Mouse (Mus musculus) hindbrain, embryonic 13.5 days (tissue): ENCODE measurements around the gene Nol4l. TPM values are rescaled to one million over a fixed set of nuclear protein-coding genes. Genes with fewer than 3 reads are reported as not detected.
"Not testable (repeated sequence)": the region's sequence is repeated elsewhere in the genome, so short reads cannot be mapped to it uniquely, and the experiment has no call there.

Experiments used
- ATAC-seq: fragments of 200-750 bp; cut with Nextera tagmentation; 2 replicates; pipeline ENCODE4 v1.8.0; 2017; ENCODE audit warnings: moderate TSS enrichment; ENCODE audit not compliant: low FRiP score
- H3K27ac ChIP-seq: fragments of 300-500 bp; sonication (generic); 2 replicates; pipeline ENCODE4 v1.5.1; 2015; ENCODE audit warnings: inconsistent platforms, mild to moderate bottlenecking, moderate library complexity
- H3K27me3 ChIP-seq: fragments of 300-500 bp; sonication (generic); 2 replicates; pipeline ENCODE4 v1.6.1; 2015; ENCODE audit warnings: mild to moderate bottlenecking, inconsistent platforms
- H3K36me3 ChIP-seq: fragments of 300-500 bp; sonication (generic); 2 replicates; pipeline ENCODE4 v1.6.1; 2015; ENCODE audit warnings: mild to moderate bottlenecking, inconsistent platforms
- H3K4me1 ChIP-seq: fragments of 300-500 bp; sonication (generic); replicated peaks from 2 replicates; pipeline ENCODE4 v1.6.1; 2015; ENCODE audit warnings: inconsistent platforms
- H3K4me2 ChIP-seq: fragments of 300-500 bp; sonication (generic); 2 replicates; pipeline ENCODE4 v1.6.1; 2015; ENCODE audit warnings: inconsistent platforms, mild to moderate bottlenecking, moderate library complexity
- H3K4me3 ChIP-seq: fragments of 300-500 bp; sonication (generic); 2 replicates; pipeline ENCODE4 v1.5.1; 2015; ENCODE audit warnings: mild to moderate bottlenecking, inconsistent platforms
- H3K9ac ChIP-seq: fragments of 300-500 bp; sonication (generic); 2 replicates; pipeline ENCODE4 v1.6.1; 2015; ENCODE audit warnings: mild to moderate bottlenecking, inconsistent platforms
- H3K9me3 ChIP-seq: fragments of 300-500 bp; sonication (generic); 2 replicates; pipeline ENCODE4 v1.6.1; 2016; ENCODE audit warnings: inconsistent platforms
- WGBS: fragments of 180-500 bp; shearing (Covaris S2); methylation state at CpG from one replicate; pipeline ENCODE4 v1.1.7; 2015; 5-methylcytosine and 5-hydroxymethylcytosine counted together
- polyA plus RNA-seq: library from polyadenylated mRNA; unstranded; fragments of >200 nt; fragmentation: Nextera tagmentation; extraction: Ambion mirVana; gene quantifications from 2 replicates; pipeline ENCODE4 v1.2.1, GENCODE M21; 2015

Nol4l gene
- polyA plus RNA-seq, 1 experiment from 2014 or later = 42.4 TPM

GRCm38 (mm10) chr2:153506385-153506784 lies 23.4 kb downstream of the Nol4l start:
- ATAC-seq = no peak
- no peak overlapping the region for H3K4me3 ChIP-seq
- H3K4me1 ChIP-seq = peaks cover 34% of the 10 kb centered on the region
- no peak overlapping the region for H3K9ac ChIP-seq
- no peak overlapping the region for H3K27ac ChIP-seq
- WGBS = 82% methylated on average over 5 of the region's 5 CpGs
- no peak overlapping the region for H3K4me2 ChIP-seq
- no peaks in the 10 kb centered on the region for H3K36me3 ChIP-seq
- peaks cover 9% of the 10 kb centered on the region; the same call in 1 of the 2 replicates for H3K27me3 ChIP-seq
- H3K9me3 ChIP-seq = no peaks in the 10 kb centered on the region

- peaks cover 40% of the 10 kb centered on the region for H3K4me1 ChIP-seq
- no peak for ATAC-seq
- H3K9ac ChIP-seq = no peak overlapping the region
- 52% methylated on average over 4 of the region's 4 CpGs for WGBS
- peaks cover 33% of the 10 kb centered on the region for H3K27me3 ChIP-seq
- no peaks in the 10 kb centered on the region for H3K9me3 ChIP-seq
- no peak overlapping the region for H3K27ac ChIP-seq
- no peak overlapping the region for H3K4me3 ChIP-seq
- H3K36me3 ChIP-seq = no peaks in the 10 kb centered on the region
- no peak overlapping the region for H3K4me2 ChIP-seq
Observed at GRCm38 (mm10) chr2:153499154-153499553, 30.6 kb downstream of the Nol4l start.

GRCm38 (mm10) chr2:153496898-153497297 lies 32.9 kb downstream of the Nol4l start:
- H3K4me1 ChIP-seq = peaks cover 58% of the 10 kb centered on the region
- peak; percentile 6; the same call in 1 of the 2 replicates for ATAC-seq

GRCm38 (mm10) chr2:153496301-153496700 lies 33.5 kb downstream of the Nol4l start:
- no peak overlapping the region for H3K4me3 ChIP-seq
- peaks cover 64% of the 10 kb centered on the region for H3K4me1 ChIP-seq
- H3K9me3 ChIP-seq = no peaks in the 10 kb centered on the region
- peak overlapping the region; percentile 78; the same call in 1 of the 2 replicates for H3K27ac ChIP-seq
- H3K4me2 ChIP-seq = no peak overlapping the region
- H3K36me3 ChIP-seq = no peaks in the 10 kb centered on the region
- WGBS = 73% methylated on average over 6 of the region's 6 CpGs
- H3K27me3 ChIP-seq = peaks cover 28% of the 10 kb centered on the region
- ATAC-seq = no peak
- H3K9ac ChIP-seq = peak overlapping the region; percentile 26; the same call in 1 of the 2 replicates

More at GRCm38 (mm10) chr2:153496898-153497297, 32.9 kb downstream of the Nol4l start:
- H3K4me3 ChIP-seq = no peak overlapping the region
- no peaks in the 10 kb centered on the region for H3K36me3 ChIP-seq
- H3K27me3 ChIP-seq = peaks cover 28% of the 10 kb centered on the region
- no peak overlapping the region for H3K4me2 ChIP-seq
- H3K9ac ChIP-seq = peak overlapping the region; percentile 55
- H3K27ac ChIP-seq = peak overlapping the region; percentile 78
- no peaks in the 10 kb centered on the region for H3K9me3 ChIP-seq
- 15% methylated on average over 13 of the region's 13 CpGs for WGBS

GRCm38 (mm10) chr2:153495818-153496217 lies 34.0 kb downstream of the Nol4l start:
- Histone ChIP-seq H3K4me3 (no peak overlapping the region), H3K9ac (peak overlapping the region; percentile 26; the same call in 1 of the 2 replicates), H3K4me1 (peaks cover 69% of the 10 kb centered on the region), H3K27ac (peak overlapping the region; percentile 24; the same call in 1 of the 2 replicates), H3K9me3 (no peaks in the 10 kb centered on the region), H3K36me3 (no peaks in the 10 kb centered on the region), H3K4me2 (no peak overlapping the region), H3K27me3 (peaks cover 25% of the 10 kb centered on the region)
- ATAC-seq = no peak
- WGBS = 89% methylated on average over 4 of the region's 4 CpGs

GRCm38 (mm10) chr2:153495391-153495790 lies 34.4 kb downstream of the Nol4l start:
- not testable (repeated sequence) for H3K9ac ChIP-seq, H3K4me2 ChIP-seq, H3K36me3 ChIP-seq, H3K4me3 ChIP-seq, ATAC-seq, H3K9me3 ChIP-seq
- WGBS = 88% methylated on average over 4 of the region's 4 CpGs
- Histone ChIP-seq H3K4me1 (peaks cover 73% of the 10 kb centered on the region), H3K27me3 (peaks cover 21% of the 10 kb centered on the region), H3K27ac (0 out of 2 replicates have a peak overlapping the region, but pooled peaks have one; percentile 24)

- Histone ChIP-seq H3K4me2 (no peak overlapping the region), H3K27ac (peak overlapping the region; percentile 98), H3K9ac (peak overlapping the region; percentile 43; the same call in 1 of the 2 replicates), H3K36me3 (no peaks in the 10 kb centered on the region), H3K9me3 (no peaks in the 10 kb centered on the region), H3K4me1 (peaks cover 73% of the 10 kb centered on the region), H3K4me3 (no peak overlapping the region), H3K27me3 (peaks cover 16% of the 10 kb centered on the region)
- ATAC-seq = no peak
- WGBS = 17% methylated on average over 9 of the region's 9 CpGs
Observed at GRCm38 (mm10) chr2:153494293-153494811, 35.4 kb downstream of the Nol4l start.

GRCm38 (mm10) chr2:153493781-153494292 lies 35.9 kb downstream of the Nol4l start:
- 12% methylated on average over 6 of the region's 6 CpGs for WGBS
- peak overlapping the region; percentile 98 for H3K27ac ChIP-seq
- no peaks in the 10 kb centered on the region for H3K9me3 ChIP-seq
- peak overlapping the region; percentile 88; the same call in 1 of the 2 replicates for H3K4me2 ChIP-seq
- H3K4me1 ChIP-seq = peaks cover 73% of the 10 kb centered on the region
- no peaks in the 10 kb centered on the region for H3K36me3 ChIP-seq
- no peak for ATAC-seq
- peaks cover 14% of the 10 kb centered on the region for H3K27me3 ChIP-seq
- peak overlapping the region; percentile 86; the same call in 1 of the 2 replicates for H3K9ac ChIP-seq
- H3K4me3 ChIP-seq = no peak overlapping the region

- peaks cover 69% of the 10 kb centered on the region for H3K4me1 ChIP-seq
- no peaks in the 10 kb centered on the region for H3K9me3 ChIP-seq
- 22% methylated on average over 2 of the region's 2 CpGs for WGBS
- no peaks in the 10 kb centered on the region for H3K36me3 ChIP-seq
- peak overlapping the region; percentile 86 for H3K9ac ChIP-seq
- ATAC-seq = no peak
- peaks cover 13% of the 10 kb centered on the region for H3K27me3 ChIP-seq
- peak overlapping the region; percentile 88 for H3K4me2 ChIP-seq
- peak overlapping the region; percentile 54 for H3K4me3 ChIP-seq
- peak overlapping the region; percentile 98 for H3K27ac ChIP-seq
Observed at GRCm38 (mm10) chr2:153493393-153493731, 36.4 kb downstream of the Nol4l start.

GRCm38 (mm10) chr2:153492573-153493392 lies 37.0 kb downstream of the Nol4l start, which contains the start of gene 4930404H24Rik:
4930404H24Rik (plus strand) TSS chr2:153492790.
- Histone ChIP-seq H3K4me2 (peak within 1 kb of the TSS; percentile 88), H3K9ac (peak within 1 kb of the TSS; percentile 86), H3K4me1 (peaks cover 63% of the 10 kb centered on the region), H3K9me3 (no peaks in the 10 kb centered on the region), H3K36me3 (no peaks in the 10 kb centered on the region), H3K27ac (peak within 1 kb of the TSS; percentile 98), H3K4me3 (peak within 1 kb of the TSS; percentile 54), H3K27me3 (peaks cover 10% of the 10 kb centered on the region)
- peak; percentile 87 for ATAC-seq
- under 1% methylated on average over 52 of the region's 83 CpGs for WGBS

GRCm38 (mm10) chr2:153492179-153492517 lies 37.6 kb downstream of the Nol4l start:
- Histone ChIP-seq H3K9me3 (no peaks in the 10 kb centered on the region), H3K4me2 (peak overlapping the region; percentile 88), H3K9ac (peak overlapping the region; percentile 86), H3K27ac (peak overlapping the region; percentile 98), H3K36me3 (no peaks in the 10 kb centered on the region), H3K4me3 (peak overlapping the region; percentile 54), H3K4me1 (peaks cover 57% of the 10 kb centered on the region), H3K27me3 (peaks cover 10% of the 10 kb centered on the region)
- ATAC-seq = peak; percentile 34
- 1% methylated on average over 23 of the region's 24 CpGs for WGBS

GRCm38 (mm10) chr2:153491512-153492178 lies 38.1 kb downstream of the Nol4l start:
- H3K27me3 ChIP-seq = peaks cover 10% of the 10 kb centered on the region
- peak overlapping the region; percentile 86 for H3K9ac ChIP-seq
- peak overlapping the region; percentile 88 for H3K4me2 ChIP-seq
- H3K36me3 ChIP-seq = no peaks in the 10 kb centered on the region
- peak overlapping the region; percentile 54 for H3K4me3 ChIP-seq
- 6% methylated on average over 18 of the region's 18 CpGs for WGBS
- ATAC-seq = peak; percentile 5; the same call in 1 of the 2 replicates
- peak overlapping the region; percentile 98 for H3K27ac ChIP-seq
- H3K4me1 ChIP-seq = peaks cover 52% of the 10 kb centered on the region
- no peaks in the 10 kb centered on the region for H3K9me3 ChIP-seq
